Mouse (Mus musculus) myocyte (in vitro differentiated cells): Measurements from ENCODE around the gene Npc1l1.

Experiments used
- MAX ChIP-seq: IDR thresholded peaks from one replicate; pipeline ENCODE4 v1.6.1; 2011; ENCODE audit warnings: low read depth, mild to moderate bottlenecking, control low read depth
- MYOG ChIP-seq, 3 experiments: IDR thresholded peaks; one replicate each; pipeline ENCODE4 v1.6.1; 2011; ENCODE audit warnings: control low read depth in 2 of 3, low read depth in 2 of 3, mild to moderate bottlenecking in 2 of 3; ENCODE audit not compliant: insufficient read length in 2 of 3, control insufficient read depth in 1 of 3, insufficient read depth in 1 of 3
- POLR2A ChIP-seq: IDR thresholded peaks from one replicate; pipeline ENCODE4 v1.6.1; 2011; ENCODE audit warnings: low read depth, mild to moderate bottlenecking, control low read depth, moderate library complexity; ENCODE audit not compliant: insufficient read length
- POLR2AphosphoS2 ChIP-seq: IDR thresholded peaks from one replicate; pipeline ENCODE4 v1.6.1; 2011; ENCODE audit warnings: low read depth, control low read depth; ENCODE audit not compliant: insufficient read length
- REST ChIP-seq: IDR thresholded peaks from one replicate; pipeline ENCODE4 v1.6.1; 2011; ENCODE audit warnings: mild to moderate bottlenecking, control low read depth, moderate library complexity; ENCODE audit not compliant: insufficient read depth, insufficient read length
- SRF ChIP-seq: IDR thresholded peaks from one replicate; pipeline ENCODE4 v1.6.1; 2011; ENCODE audit warnings: low read depth; ENCODE audit not compliant: control insufficient read depth, insufficient read length
- TCF12 ChIP-seq: IDR thresholded peaks from one replicate; pipeline ENCODE4 v1.6.1; 2011; ENCODE audit warnings: mild to moderate bottlenecking, control low read depth; ENCODE audit not compliant: poor library complexity, insufficient read depth, severe bottlenecking
- TCF3 ChIP-seq: IDR thresholded peaks from one replicate; pipeline ENCODE4 v1.6.1; 2011; ENCODE audit warnings: low read depth, control low read depth; ENCODE audit not compliant: insufficient read length
- USF1 ChIP-seq: IDR thresholded peaks from one replicate; pipeline ENCODE4 v1.6.1; 2011; ENCODE audit warnings: low read depth, mild to moderate bottlenecking, control low read depth, moderate library complexity

DNA sequence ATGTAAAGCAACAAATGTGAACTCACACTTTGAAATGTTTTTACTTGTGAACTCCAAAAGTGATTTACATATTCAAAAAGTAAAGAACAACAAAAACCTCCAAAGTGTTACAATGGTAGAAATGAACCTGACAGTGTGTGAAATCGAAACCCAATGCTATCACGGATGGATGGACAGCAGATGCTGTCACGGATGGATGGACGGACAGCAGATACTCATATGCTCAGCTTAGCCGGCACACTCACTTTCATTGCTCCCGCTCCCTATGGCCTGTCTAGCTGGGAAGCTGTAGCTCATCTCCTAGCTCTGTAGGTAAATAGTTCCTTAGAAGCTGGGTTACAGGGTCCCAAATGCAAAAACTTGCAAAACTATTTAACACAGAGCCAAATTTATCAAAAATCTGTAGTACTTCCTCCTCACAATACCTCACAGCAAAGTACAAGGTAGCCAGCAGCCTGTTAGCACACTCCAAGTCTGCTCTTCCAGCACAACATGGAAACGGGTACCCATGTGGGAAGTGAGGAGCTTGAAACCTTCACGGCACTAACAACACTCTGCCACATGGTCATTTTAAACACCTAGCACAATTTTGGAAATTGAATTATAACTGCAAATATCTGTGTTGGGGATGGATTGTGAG, 52.0 kb downstream of the Npc1l1 start:
- TF ChIP-seq MYOG (IDR thresholded peaks at IDR 0.05; ENCODE audit: control insufficient read depth in 1 of 3, insufficient read depth in 1 of 3, insufficient read length in 2 of 3, low read depth in 2 of 3) (no peak), POLR2AphosphoS2 (no peak), POLR2A (no peak), USF1 (no peak), SRF (no peak), TCF3 (no peak), REST (no peak), MAX (no peak), TCF12 (no peak)
